Mouse (Mus musculus) cerebellum, postnatal 36 days (tissue): ENCODE results near the gene Scd1.
A peak's percentile ranks its signal among the peaks of the same experiment; 100 is the strongest.

Experiments used
- DNase-seq, 2 experiments: peaks; one replicate each; pipeline ENCODE4 v3.0.0; 2021 to 2022; ENCODE audit warnings: mixed read lengths in 2 of 2

Gene Scd1

GRCm38 (mm10) chr19:44407341-44408222, at the start of gene Scd1:
Gene Scd1 (minus strand): TSS chr19:44407879.
- peak; percentile 84 to 85 for DNase-seq

GRCm38 (mm10) chr19:44455356-44455755, 47.7 kb upstream of the Scd1 start:
- no peak for DNase-seq

GRCm38 (mm10) chr19:44454862-44455261, 47.2 kb upstream of the Scd1 start:
- DNase-seq = no peak

GRCm38 (mm10) chr19:44447927-44448326, 40.2 kb upstream of the Scd1 start:
- DNase-seq = no peak

GRCm38 (mm10) chr19:44445755-44446154, 38.1 kb upstream of the Scd1 start:
- DNase-seq = no peak

DNA sequence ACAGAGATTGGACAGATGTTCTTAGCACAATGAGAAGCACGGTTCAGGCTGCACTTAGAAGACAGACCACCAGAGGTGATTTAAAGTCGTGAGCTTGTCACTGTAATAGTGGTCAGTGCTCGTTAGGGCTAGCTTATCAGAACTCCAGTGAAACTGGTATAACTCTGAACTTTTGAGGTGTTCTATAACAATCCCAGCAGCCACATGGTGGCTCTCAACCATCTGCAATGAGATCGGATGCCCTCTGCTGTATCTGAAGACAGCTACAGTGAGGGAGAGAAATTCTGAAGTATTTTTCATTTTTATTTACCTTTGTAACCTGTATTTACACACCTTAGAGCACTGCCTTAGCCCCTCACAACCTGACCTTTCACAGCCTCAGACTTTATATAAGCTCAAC, 31.6 kb upstream of the Scd1 start:
- DNase-seq = no peak

DNA sequence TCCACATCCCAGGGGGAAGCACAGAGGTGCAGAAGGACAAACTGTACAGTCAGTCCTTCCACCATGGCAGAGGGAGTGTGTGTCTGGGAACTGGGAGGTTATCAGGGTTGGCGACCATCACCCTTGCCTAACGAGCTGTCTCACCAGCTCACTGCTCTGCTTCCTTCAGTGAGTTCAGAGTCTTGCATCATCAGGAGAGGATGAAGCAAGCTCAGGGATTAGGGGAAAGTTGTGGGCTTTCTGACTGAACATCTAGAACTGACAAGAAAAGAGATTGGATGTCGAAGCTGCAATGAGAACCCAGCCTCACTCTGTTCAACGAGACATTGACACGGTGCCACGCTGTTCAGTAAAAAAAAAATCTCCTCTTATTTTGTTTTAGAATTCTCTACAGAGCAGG, 30.3 kb upstream of the Scd1 start:
- no peak for DNase-seq

DNA sequence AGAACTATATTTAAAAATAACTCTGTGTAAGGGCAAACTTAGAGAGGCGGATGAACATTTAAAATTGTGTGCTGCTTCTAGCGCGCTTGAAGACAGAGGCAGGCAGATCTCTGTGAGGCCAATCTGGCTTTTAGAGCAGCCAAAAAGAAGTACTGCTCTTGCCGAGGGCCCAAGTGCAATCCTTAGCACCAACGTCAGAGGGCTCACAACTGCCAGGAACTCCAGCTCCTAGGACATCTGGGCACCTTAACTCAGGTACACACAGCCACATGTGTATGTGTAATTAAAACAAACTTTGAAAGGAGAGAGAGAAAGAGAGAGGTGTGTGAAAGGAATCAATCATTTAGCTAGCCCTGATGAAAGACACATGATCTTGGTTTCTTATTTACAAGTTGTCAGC, 24.4 kb upstream of the Scd1 start:
- no peak for DNase-seq

DNA sequence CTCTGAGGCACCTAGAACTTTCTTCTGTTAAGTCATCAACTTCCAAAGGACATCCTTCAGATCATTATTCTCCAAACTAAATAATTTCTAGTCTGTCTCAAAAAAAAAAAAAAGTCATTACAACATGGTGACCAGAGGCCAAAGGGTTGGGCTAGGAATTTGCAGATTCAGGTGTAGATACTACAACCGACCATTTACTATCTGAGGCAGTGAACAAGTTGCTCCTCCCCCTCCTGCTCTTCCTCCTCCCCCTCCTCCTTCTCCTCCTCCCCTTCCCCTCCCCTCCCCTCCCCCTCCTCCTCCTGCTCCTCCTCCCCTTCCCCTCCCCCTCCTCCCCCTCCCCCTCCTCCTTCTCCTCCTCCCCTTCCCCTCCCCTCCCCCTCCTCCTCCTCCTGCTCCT, 20.0 kb upstream of the Scd1 start:
- DNase-seq = no peak

DNA sequence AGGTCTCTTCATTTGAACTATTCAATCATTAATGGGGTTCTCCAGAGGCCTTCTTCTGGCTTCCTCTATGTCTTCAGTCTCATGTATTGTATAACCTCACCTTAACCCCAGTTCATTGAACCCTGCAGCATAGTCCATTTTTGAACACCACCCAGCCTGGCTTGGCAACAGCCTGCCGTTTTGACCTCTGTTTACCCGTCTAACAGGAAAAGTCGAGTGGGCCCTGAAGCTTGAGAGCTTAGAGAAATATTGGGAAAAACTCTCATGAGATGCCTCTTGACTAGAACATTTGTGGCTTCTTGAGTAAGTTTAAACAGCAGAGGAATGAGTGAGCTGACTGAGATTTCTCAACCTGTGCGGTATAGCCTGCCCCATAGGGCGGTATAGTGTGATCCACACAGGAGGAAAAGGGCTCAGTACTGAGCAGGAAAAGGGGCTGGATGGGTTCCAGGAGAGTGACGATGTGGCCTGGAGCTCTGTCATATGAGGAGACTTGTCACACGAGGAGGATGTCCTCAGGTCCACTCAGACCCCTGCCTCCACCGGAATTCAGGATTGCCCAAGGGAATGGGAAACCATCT, 14.5 kb upstream of the Scd1 start:
- no peak for DNase-seq

DNA sequence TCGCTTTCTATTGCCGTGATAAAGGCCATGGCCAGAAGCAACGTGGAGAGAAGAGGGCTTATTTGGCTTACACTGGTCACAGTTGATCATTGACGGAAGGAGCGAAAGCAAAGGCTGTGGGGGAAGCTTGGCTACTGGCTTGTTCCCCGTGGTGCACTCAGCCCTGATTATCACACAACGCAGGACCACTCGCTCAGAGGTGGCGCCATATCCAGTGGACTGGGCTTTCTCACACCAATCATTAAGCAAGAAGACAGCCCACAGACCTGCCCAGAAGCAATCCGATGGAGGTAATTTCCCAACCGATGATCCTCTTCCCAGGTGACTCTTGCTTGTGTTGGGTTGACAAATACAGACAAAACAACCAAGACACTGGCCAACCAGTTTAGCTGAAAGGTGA, 11.9 kb upstream of the Scd1 start:
- DNase-seq = no peak

DNA sequence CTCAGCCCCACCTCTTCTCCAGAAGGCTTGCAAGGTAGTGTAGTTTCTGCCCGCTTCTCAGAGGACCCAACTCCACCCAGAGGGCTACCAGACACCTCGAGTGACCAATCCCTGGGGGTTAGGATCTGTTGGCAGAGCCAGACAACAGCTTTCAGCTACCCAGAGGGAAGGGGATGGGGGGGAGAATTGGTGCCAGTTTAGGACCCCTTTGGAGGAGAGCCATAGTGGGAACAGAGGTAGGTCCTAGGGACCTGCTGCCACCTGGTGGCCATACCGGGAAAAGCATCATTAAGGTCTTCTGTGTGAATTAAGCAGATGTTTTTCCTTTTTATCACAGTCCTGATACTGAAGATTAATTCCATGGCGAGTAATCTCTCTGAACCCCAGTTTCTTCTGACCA, 11.3 kb upstream of the Scd1 start:
- peak; percentile 71 to 82 for DNase-seq

DNA sequence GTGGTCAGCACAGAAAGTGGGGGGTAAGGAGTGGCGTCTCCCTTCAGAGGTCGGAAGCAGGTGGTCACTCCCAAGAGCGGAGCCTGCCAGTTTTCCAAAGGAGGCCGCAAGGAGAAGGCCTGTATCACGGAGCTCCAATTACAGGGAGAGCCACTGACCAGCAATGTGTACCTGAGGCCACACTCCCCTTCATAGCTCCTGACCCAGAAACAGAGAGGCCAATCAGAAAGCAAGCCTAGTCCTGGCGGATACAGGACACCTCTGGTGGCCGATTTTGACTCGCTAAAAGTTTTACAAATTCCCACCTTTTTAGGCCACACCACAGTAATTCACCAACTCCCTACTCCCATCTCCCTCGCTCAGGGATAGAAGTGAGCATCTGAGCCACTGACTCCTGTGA, 10.9 kb upstream of the Scd1 start:
- no peak for DNase-seq

DNA sequence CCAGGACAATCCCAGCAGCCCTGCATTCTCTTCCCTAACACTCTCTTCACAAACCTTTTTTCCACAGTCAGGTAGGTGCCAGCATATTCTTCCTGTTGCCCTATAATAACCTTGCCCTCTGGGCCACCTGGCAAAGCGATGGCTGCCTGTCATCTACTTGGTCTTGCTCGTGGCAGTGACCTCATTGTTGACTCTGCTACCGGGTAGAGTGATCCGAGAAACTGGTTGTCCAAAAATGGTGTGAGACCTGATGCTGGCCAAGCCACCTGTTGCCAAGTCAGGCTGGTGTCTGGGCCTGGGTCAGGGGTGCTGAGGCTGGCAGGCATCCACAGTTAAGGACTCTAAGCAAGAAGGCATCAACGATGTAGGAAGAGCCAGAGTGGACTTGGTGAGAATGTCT, 10.4 kb upstream of the Scd1 start:
- DNase-seq = no peak

GRCm38 (mm10) chr19:44417448-44417847, 9.8 kb upstream of the Scd1 start:
- no peak for DNase-seq

DNA sequence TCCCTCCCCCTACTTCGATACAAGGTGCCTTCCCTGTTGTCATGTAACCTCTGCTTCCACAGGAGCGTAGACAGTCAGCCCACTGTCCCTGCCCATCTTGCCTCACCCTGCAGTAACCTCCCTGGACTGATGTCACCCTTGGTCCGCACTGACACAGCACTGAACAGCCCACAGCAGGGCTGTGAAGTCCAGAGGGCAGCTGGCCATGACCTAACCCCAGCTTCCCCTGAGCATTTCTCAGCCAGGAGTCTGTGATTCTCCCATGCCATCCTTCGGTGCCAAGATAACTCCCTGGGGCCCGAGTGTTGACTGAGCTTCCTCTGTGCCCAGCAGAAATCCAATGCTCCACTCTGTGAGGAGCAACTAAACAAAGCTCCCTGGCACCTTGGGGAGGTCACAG, 8.6 kb upstream of the Scd1 start:
- no peak for DNase-seq

- DNase-seq = no peak
Measured at GRCm38 (mm10) chr19:44415464-44415863, 7.8 kb upstream of the Scd1 start.

- no peak for DNase-seq
Measured at GRCm38 (mm10) chr19:44410269-44410992, 2.8 kb upstream of the Scd1 start.

DNA sequence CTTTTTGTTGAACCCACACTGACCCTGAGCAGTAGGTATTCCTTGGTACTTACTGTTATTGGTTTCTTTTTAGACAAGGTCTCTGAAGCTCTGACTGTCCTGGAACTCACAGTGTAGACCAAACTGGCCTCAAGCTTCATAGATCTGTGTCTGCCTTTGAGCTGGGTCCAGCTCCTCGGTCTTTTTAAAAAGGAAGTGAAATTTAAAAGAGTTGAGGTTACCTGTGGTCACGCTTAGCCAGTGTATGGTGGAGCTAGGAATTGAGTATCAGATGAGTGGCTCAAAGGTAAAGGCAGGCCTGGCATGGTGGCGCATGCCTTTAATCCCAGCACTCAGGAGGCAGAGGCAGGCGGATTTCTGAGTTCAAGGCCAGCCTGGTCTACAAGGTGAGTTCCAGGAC, 916 bp upstream of the Scd1 start:
- DNase-seq = no peak

DNA sequence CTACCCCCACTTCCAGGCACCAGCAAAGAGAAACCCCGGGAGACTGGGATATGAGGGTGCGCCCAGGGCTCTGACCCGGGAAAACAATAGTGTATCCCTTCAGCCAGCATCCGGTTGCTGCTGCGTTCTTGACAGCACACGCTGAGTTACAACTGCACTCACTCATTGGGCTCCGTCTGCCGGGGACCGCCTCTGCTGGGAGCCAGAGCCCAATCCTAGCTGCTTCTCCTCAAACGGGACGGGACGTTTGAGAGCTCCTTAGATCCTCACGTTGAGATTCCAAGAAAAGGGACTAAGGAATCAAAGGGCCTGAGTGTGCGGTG, 505 bp upstream of the Scd1 start:
- peak; percentile 59 to 61 for DNase-seq

GRCm38 (mm10) chr19:44403546-44403945, 4.1 kb downstream of the Scd1 start:
- no peak for DNase-seq

DNA sequence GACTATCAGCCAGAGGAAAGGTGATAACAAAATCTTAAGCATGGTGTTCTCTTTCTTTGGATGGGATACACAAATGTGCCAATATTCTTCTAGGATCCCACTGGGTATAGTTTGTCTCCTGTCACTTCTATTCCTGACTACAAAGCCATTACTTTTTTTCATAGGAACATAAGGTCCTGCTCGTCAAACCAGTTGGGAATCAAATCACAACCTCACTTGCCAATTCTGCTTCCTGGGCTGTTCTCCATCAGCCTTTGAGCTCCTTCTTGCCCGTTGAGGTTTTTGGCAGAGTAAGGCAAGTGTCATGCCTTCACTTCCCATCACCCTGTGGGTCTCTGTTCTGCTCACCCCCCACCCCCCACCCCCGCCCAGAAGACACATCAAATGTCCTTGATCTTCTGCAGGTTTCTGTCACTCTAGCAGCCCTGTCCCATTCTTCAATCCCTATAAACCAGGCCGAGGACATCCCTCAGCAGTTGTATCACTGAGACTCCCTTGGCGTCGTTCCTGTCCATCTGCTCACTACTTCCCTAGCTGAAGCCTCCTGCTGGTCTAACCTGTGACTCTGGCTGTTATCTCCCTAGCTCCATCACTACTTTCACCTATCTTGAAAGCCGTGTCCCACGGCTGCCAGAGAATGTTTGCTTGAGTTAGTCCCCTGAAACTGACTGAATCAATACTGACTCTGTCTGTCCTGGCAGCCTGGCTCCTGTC, 7.0 kb downstream of the Scd1 start:
- DNase-seq = peak; percentile 86 to 93

DNA sequence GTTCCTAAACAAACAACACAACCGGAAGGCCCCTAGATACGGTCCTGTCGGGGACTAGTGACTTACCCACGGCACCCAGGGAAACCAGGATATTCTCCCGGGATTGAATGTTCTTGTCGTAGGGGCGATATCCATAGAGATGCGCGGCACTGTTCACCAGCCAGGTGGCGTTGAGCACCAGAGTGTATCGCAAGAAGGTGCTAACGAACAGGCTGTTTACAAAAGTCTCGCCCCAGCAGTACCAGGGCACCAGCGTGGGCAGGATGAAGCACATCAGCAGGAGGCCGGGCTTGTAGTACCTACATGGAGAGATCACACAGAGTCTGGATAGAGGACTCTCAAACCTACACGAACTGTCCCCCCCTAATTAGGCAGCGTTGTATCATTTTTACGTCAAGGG, 7.6 kb downstream of the Scd1 start:
- peak; percentile 62 to 72 for DNase-seq
